Mouse (Mus musculus) CH12F3 (cell line): ENCODE results near the gene Hnrnpa3.

ENCODE experiments used
- in situ Hi-C: fragments of 300-500 bp; cut with MboI; formaldehyde crosslinking; loops from 2 replicates; pipeline ENCODE4 v1.14.3; 2020; ENCODE audit warnings: low sequenced_read_pairs

Gene Hnrnpa3

DNA sequence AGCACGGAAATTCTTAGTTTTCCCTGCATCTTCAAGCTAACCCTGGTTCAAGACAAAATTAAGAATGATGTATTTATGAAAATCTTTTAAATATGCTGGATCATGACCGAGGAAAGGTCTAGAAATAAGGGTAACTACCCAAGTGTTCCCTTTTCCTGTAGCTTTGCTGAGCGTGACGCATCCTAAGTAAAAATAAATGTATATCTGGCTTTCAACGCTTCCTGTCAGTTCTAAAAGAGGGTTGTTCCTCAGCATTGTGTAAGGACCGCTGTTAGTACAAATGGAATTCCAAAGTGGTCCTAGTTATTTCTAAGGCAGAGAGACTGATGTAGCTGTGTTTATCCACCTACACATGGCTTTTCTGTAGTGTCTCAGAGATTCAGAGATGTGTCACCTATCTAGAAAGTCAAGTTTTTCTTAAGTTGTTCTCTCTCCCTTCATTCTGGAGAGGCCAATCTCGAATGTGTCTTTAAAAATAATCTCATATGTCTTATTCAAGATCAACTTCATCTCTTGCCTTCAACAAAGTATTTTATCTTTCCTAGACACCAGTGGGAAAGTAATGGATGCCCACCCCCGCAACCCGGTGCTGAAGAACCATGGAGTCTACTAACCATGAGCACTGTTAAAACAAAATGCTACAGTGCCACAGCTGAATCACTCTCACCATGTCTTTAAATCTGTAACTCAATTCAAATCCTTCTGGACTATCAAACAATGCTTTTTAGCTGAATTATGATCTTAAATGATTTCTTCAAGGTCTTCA is 42.9 kb downstream of the Hnrnpa3 start:
- in situ Hi-C loops = loop anchor here (10.0 kb wide), 1 partner anchor 73 kb away; no protein-coding TSS in a partner anchor

DNA sequence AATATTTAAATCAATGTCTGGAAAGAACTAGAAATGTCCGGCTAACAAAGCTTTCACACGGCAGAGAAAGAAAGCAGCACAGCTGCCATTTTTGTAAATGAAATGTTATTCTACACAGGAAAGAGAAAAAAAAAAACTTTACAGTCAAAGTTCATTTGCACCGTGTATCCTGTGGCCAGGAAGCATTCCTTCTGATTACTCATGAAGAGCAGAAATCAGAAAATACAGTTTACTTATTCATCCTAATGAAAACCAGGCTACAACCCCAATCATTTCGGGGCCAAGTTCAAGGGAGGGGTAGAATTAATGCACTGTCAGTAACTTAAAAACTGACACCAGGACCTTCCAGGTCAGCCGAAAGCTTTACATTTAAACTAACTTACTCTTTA is 43.5 kb downstream of the Hnrnpa3 start:
- in situ Hi-C loops = loop anchor here (10.0 kb wide), 1 partner anchor 72 kb away; no protein-coding TSS in a partner anchor

DNA sequence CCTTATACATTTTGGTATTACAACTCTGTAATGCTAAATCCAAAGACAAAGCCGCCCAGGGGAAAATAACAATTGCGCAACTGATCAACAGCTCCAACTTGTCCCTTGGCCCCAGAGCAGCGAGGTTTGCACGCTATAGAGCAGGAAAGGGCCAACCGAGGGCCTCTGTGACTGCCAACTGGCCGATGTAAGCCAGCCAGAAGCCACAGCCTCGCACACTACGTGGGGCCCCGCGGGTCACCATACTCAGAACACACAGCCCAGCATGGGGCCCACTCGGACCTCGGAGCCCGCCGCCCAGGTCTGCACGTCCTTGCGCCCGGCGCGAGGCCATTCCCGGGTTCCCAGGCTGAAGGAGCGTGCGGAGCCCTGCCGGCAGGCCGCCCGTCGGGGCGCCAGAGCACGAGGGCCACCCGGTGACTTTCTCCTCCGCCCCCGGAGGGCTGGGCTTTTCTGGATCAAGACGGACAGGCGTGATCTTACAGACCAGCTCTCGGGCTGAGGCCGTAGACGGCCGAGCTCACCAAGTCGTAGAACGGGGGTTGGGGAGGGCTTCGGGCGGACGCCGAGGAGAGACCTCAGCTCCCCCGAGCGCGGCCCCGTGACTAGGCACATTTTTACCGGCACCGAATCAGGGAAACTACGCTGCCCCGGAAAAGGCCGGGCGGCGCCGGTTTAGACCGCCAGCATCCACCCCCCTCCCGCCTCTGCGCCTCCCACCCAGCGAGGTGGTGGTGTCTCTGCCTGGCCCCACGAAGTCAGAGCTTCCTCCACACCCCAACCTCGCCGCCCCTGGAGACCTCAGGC is 44.5 kb downstream of the Hnrnpa3 start:
- in situ Hi-C loops = loop anchor here (10.0 kb wide), 1 partner anchor 71 kb away; no protein-coding TSS in a partner anchor

DNA sequence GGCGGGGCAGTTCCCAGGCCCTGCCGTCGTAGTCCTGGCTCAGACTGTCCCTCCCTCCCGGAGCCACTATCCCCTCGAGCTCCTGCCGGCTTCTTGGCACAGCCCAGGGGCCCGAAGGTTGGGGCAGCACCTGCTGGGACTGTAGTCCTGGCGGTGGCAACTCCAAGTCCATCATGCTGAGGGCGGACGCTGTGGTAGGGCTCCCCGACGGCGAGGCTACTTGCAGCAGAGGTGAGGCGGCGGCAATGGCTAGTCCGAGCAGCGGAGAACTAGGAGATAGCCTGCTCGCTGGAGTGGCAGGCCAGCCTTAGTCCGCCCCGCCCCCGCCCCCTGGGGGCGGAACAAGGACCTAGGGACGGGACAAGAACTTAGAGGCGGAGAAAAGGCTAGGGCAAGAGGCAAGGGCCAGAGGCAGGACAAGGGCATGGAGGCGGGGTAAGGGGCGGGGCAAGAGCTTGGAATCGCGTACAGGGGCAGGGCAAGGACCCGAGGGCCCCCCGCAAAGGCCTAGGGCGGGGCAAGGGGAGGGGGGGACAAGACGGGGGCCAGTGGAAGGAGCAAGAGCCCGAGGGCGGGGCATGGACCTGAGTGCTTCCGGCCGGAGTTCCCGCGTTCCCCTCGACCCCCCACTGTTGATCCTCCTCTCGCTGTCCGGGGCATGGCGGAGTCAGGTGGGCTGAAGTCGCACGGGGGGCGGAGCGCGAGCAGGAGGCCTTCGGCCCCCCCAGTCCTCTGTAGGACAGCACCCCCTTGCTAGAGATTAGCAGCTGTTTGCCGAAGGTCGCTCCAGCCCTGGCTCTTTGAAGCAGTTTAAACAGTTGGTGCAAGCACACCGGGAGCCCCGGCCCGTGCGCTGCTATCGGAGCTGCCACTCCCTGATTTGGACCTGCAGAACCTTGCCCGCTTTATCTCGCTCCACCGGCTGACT is 45.4 kb downstream of the Hnrnpa3 start, which contains the start of gene Nfe2l2:
TSS of gene Nfe2l2 (minus strand) at position 408 of the 928 bp plus-strand sequence.
- in situ Hi-C loops = loop anchor here (10.0 kb wide), 1 partner anchor 70 kb away; no protein-coding TSS in a partner anchor

DNA sequence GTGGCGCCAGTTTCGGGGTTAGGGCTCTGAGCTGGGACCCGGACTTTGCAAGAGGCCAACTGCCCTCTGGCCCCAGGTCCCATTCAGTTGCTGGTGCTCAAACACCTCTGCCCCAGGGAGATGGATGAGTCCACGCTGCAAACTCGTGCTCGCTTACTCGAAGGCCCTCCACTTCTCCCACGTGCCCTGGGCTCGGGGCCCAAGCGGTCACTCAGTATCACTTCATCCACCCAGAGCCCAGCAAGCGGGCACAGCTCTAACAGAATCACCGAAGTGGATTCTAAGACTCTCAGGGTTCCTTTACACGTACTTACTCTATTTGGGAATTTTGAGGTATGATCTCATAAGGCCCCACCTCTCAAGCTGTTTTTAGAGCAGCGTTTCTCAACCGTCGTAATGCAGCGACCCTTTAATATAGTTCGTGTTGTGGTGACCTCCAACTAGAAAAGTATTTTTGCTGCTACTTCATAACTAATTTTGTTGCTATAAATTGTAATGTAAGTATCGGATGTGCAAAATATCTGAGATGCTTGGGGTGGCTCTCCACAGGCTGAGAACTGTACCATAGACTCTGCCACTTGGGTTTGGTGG is 46.2 kb downstream of the Hnrnpa3 start:
- in situ Hi-C loops = loop anchor here (10.0 kb wide), 1 partner anchor 70 kb away; no protein-coding TSS in a partner anchor

DNA sequence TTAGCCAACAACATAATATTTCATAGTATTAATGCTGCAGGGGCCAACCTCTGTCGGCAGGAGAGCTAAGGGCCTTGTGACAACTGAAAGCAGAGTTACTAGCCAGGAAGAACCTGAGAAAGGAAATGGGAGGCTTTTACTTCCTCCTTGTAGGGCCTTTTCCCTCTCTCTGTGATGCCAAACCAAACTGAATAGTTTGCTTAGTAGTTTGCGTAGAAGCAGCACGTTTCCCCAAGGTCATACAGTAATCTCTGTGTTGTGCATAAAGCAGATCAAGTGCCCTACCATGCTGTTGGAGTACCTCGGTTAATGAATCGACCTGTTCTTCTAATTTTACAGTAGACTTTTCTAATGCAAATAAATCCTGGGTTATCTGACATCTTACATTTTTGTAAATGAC is 47.4 kb downstream of the Hnrnpa3 start:
- in situ Hi-C loops = loop anchor here (10.0 kb wide), 1 partner anchor 68 kb away; no protein-coding TSS in a partner anchor

DNA sequence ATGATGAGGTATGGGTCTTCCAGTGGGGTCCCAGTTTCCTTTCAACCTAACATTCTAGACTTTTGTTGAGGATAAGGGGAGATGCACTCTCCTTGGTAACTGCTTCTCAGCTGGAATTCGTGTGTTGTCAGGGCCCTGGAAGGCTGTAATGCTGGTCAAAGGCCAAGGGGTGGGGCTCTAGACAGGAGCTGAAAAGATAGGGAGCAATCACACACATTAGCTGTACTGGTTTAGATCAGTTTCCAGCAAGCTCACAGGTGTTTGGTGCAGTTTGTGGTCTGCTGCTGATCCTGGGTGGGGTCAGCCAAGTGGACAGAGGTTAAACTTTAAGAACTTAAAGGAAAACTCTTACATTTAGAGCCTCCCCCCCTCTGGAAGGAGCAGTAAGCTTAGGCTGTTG is 48.4 kb downstream of the Hnrnpa3 start:
- in situ Hi-C loops = loop anchor here (10.0 kb wide), 1 partner anchor 67 kb away; no protein-coding TSS in a partner anchor

DNA sequence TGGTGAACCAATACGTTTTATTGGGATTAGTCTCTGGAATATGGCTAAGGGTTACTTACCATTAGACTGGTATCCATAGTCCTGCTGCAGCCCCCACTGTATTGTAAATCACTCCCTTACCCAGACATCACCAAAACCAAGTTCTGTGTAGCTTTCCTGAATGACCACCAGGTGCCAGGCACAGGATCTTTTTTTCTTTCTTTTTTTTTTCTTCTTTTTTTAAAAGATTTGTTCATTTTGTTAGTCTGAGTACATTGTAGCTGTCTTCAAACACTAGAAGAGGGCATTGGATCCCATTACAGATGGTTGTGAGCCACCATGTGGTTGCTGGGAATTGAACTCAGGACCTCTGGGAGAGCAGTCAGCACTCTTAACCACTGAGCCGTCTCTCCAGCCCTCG is 54.0 kb downstream of the Hnrnpa3 start:
- in situ Hi-C loops = no loop called here

DNA sequence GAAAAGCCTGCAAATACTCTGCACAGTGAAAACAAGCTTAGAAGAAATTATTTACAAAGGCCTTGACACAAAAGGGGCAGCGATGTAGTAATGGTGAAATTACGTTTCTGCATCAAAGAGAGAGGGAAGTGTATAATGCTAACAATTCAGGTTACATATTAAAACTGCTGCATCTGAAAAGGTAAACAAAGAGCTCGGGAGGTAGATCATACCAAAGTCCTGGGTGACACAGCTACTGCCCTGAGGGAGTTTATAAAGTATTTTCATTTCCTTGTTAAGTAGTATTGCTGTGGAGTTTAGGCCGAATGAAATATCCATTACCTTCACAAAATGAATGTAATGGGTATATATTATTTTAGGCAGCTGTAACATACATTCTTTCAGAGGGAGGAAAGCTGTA is 55.7 kb downstream of the Hnrnpa3 start:
- in situ Hi-C loops = no loop called here

DNA sequence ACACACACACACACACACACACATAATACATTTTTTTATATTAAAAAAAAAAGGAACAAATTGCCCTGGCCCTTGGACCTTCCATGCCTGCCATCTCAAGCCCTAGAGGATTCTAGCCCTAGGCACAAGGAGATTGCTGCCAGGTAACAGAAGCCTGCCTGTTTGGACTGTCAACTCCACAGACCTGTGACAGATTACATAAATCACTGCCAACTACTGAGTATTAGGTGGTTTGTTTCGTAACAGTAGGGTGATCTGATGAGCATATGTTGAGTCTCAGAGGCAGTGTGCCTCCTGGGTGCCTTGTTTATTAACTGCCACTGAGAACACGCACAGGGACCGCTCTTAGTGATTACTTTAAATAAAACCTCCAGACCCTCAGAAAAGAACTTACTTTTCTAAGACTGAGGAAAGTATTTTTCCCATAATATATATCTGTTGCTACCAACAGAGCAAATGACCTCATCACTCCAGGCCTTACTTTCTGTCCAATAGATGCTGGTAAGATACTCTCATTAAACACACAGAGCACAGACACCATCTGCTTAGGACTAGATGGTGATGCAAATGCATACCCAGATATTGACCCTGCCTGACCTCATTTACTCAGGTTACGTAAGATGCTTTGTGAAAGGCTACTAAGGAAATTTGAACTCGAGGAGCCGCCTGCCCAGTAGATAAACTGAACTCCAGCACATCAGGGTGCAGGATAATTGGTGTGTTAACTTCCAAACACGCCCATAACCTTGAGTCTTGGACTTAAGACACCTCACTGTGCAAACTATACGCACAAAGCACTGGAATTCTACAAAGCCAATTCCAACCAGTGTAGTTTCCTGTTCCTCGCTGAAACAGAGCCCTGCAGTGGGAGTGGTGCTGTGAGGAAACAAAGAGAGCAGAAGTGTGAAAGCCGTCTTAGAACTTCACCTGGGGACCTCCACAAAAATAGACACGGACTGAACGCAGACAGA is 57.3 kb downstream of the Hnrnpa3 start:
- in situ Hi-C loops = no loop called here
